Mouse (Mus musculus): ENCODE measurements around the gene Twnk. TPM values are rescaled to one million over a fixed set of nuclear protein-coding genes. Genes with fewer than 3 reads are reported as not detected.

Gene Twnk
- polyA plus RNA-seq, 1 experiment from 2014 or later = 10.4 TPM

DNA sequence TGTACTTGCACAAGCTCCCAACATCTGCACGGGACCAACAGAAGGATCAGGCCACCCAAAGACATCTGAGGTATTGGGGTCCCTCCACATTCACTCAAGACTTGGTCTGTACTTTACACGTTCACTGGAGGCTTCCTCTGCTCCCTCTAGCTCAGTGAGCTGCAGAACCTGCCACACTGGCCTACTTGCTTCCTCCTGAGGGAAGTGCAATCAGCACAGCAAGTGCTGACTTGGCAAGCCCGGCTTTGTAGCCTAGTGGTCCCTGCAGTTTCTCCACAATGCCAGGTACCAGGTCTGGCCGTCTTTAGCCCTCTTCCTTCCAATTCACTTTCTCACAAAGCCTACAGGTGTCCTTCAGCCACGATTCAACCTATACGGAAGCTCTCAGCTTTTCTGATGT is 18.5 kb upstream of the Twnk start:
- Histone ChIP-seq H3K27ac (replicated peaks) (no peak overlapping the region), H3K27me3 (peaks cover 44% of the 10 kb centered on the region), H3K9ac (no peak overlapping the region), H3K4me1 (replicated peaks) (peaks cover 38% of the 10 kb centered on the region), H3K9me3 (replicated peaks) (no peaks in the 10 kb centered on the region), H3K4me3 (replicated peaks) (no peak overlapping the region), H3K36me3 (replicated peaks) (peaks cover 5% of the 10 kb centered on the region; the same call in 1 of the 2 replicates), H3K4me2 (no peak overlapping the region)
- ATAC-seq (ENCODE audit: insufficient read depth) = no peak
- 43% methylated on average over 6 of the region's 6 CpGs for WGBS (ENCODE audit: insufficient replicate concordance)

DNA sequence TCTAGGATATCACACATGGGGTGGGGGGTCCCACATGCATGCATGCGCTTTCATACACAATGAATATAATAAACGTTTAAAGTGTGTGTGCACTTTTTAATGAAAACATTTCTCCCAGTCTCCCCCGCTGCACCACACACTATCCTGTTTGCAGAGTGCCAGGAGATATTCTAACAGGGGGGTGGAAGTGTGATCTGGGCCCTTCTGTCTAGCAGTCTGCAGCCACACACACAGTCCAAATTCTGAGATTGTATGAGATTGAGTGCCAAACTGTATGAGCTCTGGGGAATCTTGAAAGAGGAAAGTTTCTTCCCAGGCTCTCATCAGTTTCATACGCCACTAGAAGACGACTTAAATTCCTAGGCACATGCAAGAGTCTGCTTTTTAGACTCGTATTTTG is 17.6 kb upstream of the Twnk start:
- Histone ChIP-seq H3K27me3 (peaks cover 44% of the 10 kb centered on the region), H3K9me3 (replicated peaks) (no peaks in the 10 kb centered on the region), H3K4me2 (no peak overlapping the region), H3K4me1 (replicated peaks) (peaks cover 46% of the 10 kb centered on the region), H3K9ac (no peak overlapping the region), H3K36me3 (replicated peaks) (0 out of 2 replicates have a peak, but pooled peaks cover 8% of the 10 kb centered on the region), H3K4me3 (replicated peaks) (no peak overlapping the region), H3K27ac (replicated peaks) (no peak overlapping the region)
- no peak for ATAC-seq (ENCODE audit: insufficient read depth)
- 47% methylated on average over 6 of the region's 6 CpGs for WGBS (ENCODE audit: insufficient replicate concordance)

DNA sequence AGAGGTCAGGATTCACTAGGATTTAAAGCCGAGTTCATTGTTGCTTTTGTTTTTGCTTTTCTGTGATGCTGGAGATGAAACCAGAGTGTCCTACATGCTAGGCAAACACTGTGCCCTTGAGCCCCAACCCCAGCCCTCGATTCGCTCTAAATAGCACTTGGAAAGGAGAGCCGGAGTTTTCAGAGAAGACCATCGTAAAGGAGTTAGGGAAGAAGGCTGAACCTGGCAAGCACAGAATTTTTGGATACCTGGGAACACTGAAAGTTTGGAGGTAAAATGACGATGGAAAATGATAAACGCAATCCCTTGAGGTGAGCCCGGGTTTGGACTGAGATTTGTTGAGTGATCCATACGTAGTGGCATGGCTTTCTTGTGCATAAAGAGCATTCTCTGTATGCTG is 17.1 kb upstream of the Twnk start:
- H3K36me3 ChIP-seq (replicated peaks) = 0 out of 2 replicates have a peak, but pooled peaks cover 6% of the 10 kb centered on the region
- WGBS (ENCODE audit: insufficient replicate concordance) = 41% methylated on average over 9 of the region's 9 CpGs
- H3K9me3 ChIP-seq (replicated peaks) = no peaks in the 10 kb centered on the region
- no peak overlapping the region for H3K9ac ChIP-seq
- 0 out of 2 replicates have a peak overlapping the region, but pooled peaks have one; percentile 76 for H3K27ac ChIP-seq (replicated peaks)
- ATAC-seq (ENCODE audit: insufficient read depth) = no peak
- peak overlapping the region; percentile 64; the same call in 1 of the 2 replicates for H3K4me2 ChIP-seq
- H3K27me3 ChIP-seq = peaks cover 44% of the 10 kb centered on the region
- H3K4me3 ChIP-seq (replicated peaks) = no peak overlapping the region
- H3K4me1 ChIP-seq (replicated peaks) = peaks cover 48% of the 10 kb centered on the region

DNA sequence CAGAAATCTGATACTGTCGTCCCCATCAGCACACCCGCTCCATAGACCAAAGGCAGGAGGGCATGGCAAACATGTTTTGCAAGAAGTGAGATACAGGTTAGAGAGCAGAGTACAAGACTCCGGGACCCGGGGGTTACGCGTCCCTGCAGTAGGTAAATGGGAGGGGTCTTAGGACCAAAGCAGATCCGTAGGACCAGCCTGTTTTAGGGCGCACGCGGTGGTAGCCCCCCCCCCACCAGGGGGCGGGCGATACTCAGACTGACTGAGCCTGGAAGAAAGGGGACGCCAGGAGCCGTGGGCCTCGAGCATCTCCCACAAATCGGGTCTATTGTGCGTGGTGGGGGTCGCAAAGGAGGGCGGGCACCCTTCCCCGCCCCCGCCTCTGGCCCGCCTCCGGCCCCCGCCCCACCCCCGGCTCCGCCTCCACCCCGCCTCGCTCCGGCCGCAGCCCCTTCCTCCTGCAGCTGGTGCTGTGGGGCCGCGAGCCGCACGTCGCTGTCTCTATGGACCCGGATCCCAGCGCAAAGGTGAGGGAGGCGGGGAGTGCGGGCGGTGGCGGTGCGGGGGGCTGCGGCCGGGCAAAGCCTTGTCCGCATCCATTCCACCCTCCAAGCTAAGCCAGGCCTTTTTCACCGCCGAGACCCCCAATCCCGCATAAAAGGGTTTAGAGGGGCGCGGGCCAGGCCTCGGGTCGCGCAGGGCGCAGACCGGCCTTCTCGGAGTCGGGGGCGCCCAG is 16.5 kb upstream of the Twnk start, which contains the start of gene Sema4g:
Sema4g (plus strand) TSS at position 271 of the 736 bp plus-strand sequence.
- Histone ChIP-seq H3K4me2 (peak within 1 kb of the TSS; percentile 64), H3K27ac (replicated peaks) (peak within 1 kb of the TSS; percentile 76), H3K27me3 (peaks cover 44% of the 10 kb centered on the region), H3K4me1 (replicated peaks) (peaks cover 48% of the 10 kb centered on the region), H3K9ac (peak within 1 kb of the TSS; percentile 47; the same call in 1 of the 2 replicates), H3K36me3 (replicated peaks) (0 out of 2 replicates have a peak, but pooled peaks cover 4% of the 10 kb centered on the region), H3K9me3 (replicated peaks) (no peaks in the 10 kb centered on the region), H3K4me3 (replicated peaks) (peak within 1 kb of the TSS; percentile 57)
- 1% methylated on average over 51 of the region's 58 CpGs for WGBS (ENCODE audit: insufficient replicate concordance)
- peak; percentile 61 for ATAC-seq (ENCODE audit: insufficient read depth)

DNA sequence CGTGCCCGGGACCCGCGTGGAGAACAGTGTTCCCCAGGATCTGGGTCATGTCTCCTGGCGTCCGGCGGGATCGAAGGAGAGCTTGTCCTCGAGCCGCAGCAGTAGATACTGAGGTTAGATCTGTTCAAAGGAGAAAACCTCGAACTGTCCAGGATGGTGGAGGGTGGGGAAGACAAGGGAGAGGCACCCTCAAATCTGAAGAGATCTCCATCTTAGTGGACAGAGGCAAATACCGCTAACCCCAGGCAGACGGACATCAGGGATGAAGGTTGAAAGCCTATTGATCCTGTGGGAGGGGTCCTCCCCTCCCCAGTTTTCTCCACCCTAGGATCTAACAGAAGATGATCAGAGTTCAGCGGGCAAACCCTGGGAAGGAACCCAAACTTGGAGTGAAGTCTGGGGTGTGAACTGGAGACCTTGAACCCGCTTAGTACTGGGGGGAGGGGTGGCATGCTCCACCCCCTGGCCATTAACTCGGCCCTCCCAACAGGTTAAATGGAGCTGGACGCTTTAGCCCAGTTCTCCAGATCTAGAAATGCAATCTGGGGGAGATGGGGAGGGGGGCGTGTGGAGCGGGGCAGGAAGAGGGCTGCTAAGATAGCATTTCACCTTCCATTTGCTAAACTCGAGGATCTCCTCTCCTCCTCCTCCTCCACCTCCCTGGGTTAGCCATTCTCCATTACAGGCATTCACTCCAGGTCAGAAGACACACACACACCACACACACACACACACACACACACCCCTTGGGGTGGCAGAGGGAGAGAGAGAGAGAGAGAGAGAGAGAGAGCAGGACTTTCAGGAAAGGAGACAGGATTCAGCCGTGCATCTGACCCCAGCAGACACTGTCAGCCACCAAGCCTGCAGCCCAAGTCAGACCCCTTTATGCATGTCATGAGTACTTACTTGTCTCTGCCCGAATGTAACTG is 15.6 kb upstream of the Twnk start:
- Histone ChIP-seq H3K36me3 (replicated peaks) (0 out of 2 replicates have a peak, but pooled peaks cover 4% of the 10 kb centered on the region), H3K27me3 (peaks cover 44% of the 10 kb centered on the region), H3K4me3 (replicated peaks) (peak overlapping the region; percentile 57), H3K4me1 (replicated peaks) (peaks cover 48% of the 10 kb centered on the region), H3K27ac (replicated peaks) (peak overlapping the region; percentile 76), H3K9ac (peak overlapping the region; percentile 47; the same call in 1 of the 2 replicates), H3K9me3 (replicated peaks) (no peaks in the 10 kb centered on the region), H3K4me2 (peak overlapping the region; percentile 64)
- WGBS (ENCODE audit: insufficient replicate concordance) = 12% methylated on average over 22 of the region's 22 CpGs
- no peak for ATAC-seq (ENCODE audit: insufficient read depth)

DNA sequence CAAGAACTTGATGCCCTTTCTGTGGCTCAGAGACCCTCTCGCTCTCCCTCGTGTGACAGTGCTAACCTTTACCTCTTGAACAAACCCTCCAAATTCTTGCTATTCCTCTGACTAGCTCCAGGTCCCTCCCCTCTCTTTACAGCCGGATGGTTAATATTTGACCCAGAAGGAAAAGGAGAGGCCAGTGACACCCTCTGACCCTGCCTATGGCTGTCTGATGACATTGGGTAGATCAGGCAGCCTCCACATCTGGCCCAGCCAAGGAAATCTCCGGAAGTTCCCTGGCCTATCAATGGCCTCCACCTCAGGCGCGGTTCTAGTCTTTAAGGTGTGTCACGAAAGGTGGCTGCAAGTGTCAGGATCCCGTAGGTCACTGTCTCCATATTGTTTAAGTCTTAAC is 14.4 kb upstream of the Twnk start:
- peak; percentile 47 for ATAC-seq (ENCODE audit: insufficient read depth)
- 0 out of 2 replicates have a peak, but pooled peaks cover 4% of the 10 kb centered on the region for H3K36me3 ChIP-seq (replicated peaks)
- peaks cover 44% of the 10 kb centered on the region for H3K27me3 ChIP-seq
- H3K9me3 ChIP-seq (replicated peaks) = no peaks in the 10 kb centered on the region
- WGBS (ENCODE audit: insufficient replicate concordance) = 70% methylated on average over 8 of the region's 8 CpGs
- peak overlapping the region; percentile 64 for H3K4me2 ChIP-seq
- peak overlapping the region; percentile 64 for H3K27ac ChIP-seq (replicated peaks)
- peaks cover 39% of the 10 kb centered on the region for H3K4me1 ChIP-seq (replicated peaks)
- H3K4me3 ChIP-seq (replicated peaks) = peak overlapping the region; percentile 57
- H3K9ac ChIP-seq = no peak overlapping the region

DNA sequence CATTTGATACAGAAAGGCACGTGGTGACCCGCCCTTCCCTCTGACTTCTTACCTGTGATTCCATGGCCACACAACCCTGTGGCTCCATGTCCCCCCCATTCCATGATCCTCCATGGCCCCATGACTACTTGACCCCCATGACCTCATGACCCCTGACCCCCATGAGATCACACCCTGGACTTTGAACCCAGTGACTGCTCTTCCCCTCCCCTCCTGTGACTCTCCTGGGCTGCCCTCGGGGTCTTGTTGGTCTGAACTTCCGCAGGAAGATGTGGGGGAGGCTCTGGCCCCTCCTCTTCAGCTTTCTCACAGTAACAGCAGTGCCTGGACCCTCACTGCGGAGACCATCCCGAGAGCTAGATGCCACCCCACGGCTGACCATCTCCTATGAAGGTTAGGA is 13.2 kb upstream of the Twnk start:
- ATAC-seq (ENCODE audit: insufficient read depth) = no peak
- no peaks in the 10 kb centered on the region for H3K9me3 ChIP-seq (replicated peaks)
- 0 out of 2 replicates have a peak, but pooled peaks cover 4% of the 10 kb centered on the region for H3K36me3 ChIP-seq (replicated peaks)
- H3K4me1 ChIP-seq (replicated peaks) = peaks cover 42% of the 10 kb centered on the region
- H3K9ac ChIP-seq = no peak overlapping the region
- no peak overlapping the region for H3K4me3 ChIP-seq (replicated peaks)
- H3K27ac ChIP-seq (replicated peaks) = no peak overlapping the region
- WGBS (ENCODE audit: insufficient replicate concordance) = 22% methylated on average over 7 of the region's 7 CpGs
- no peak overlapping the region for H3K4me2 ChIP-seq
- peaks cover 41% of the 10 kb centered on the region for H3K27me3 ChIP-seq

DNA sequence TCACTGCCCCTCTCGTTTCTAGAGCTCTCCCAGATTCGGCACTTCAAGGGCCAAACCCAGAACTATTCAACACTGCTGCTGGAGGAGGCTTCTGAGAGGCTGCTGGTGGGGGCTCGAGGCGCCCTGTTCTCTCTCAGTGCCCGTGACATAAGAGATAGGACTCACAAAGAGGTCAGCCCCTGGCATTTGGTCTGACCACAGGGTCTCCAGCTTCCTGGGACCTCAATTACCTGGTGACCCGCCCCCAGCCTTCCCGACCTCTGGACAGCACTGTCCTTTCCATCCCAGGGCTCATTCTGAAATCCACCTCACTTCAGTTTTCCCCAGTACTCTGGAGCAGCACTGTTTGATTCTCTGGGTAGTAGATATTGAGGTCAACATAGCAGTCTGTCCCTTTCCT is 12.8 kb upstream of the Twnk start:
- Histone ChIP-seq H3K27me3 (peaks cover 36% of the 10 kb centered on the region), H3K9me3 (replicated peaks) (no peaks in the 10 kb centered on the region), H3K27ac (replicated peaks) (0 out of 2 replicates have a peak overlapping the region, but pooled peaks have one; percentile 9), H3K4me2 (no peak overlapping the region), H3K36me3 (replicated peaks) (0 out of 2 replicates have a peak, but pooled peaks cover 6% of the 10 kb centered on the region), H3K9ac (no peak overlapping the region), H3K4me3 (replicated peaks) (no peak overlapping the region), H3K4me1 (replicated peaks) (peaks cover 41% of the 10 kb centered on the region)
- 45% methylated on average over 7 of the region's 7 CpGs for WGBS (ENCODE audit: insufficient replicate concordance)
- ATAC-seq (ENCODE audit: insufficient read depth) = no peak

DNA sequence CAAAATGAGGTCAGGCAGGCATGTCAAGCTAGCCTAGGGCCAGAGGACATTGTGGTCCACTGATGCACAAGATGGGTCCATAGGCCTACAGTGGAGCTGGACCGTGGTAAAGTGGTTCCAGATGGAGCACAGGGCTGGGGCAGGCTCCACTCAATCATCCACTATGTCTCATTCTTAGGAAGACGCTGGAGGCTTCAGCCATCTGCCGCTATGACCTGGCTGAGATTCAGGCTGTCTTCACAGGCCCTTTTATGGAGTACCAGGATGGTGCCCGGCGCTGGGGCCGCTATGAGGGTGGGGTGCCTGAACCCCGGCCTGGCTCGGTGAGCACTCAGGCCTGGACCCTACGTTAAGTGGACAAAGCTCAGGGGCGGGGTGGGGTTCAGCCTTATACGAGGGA is 7.7 kb upstream of the Twnk start:
- H3K9ac ChIP-seq = no peak overlapping the region
- H3K27ac ChIP-seq (replicated peaks) = no peak overlapping the region
- H3K4me3 ChIP-seq (replicated peaks) = no peak overlapping the region
- H3K4me2 ChIP-seq = no peak overlapping the region
- peaks cover 12% of the 10 kb centered on the region; the same call in 1 of the 2 replicates for H3K4me1 ChIP-seq (replicated peaks)
- no peak for ATAC-seq (ENCODE audit: insufficient read depth)
- peaks cover 18% of the 10 kb centered on the region; the same call in 1 of the 2 replicates for H3K36me3 ChIP-seq (replicated peaks)
- no peaks in the 10 kb centered on the region; the same call in 1 of the 2 replicates for H3K27me3 ChIP-seq
- WGBS (ENCODE audit: insufficient replicate concordance) = 69% methylated on average over 11 of the region's 11 CpGs
- no peaks in the 10 kb centered on the region for H3K9me3 ChIP-seq (replicated peaks)

DNA sequence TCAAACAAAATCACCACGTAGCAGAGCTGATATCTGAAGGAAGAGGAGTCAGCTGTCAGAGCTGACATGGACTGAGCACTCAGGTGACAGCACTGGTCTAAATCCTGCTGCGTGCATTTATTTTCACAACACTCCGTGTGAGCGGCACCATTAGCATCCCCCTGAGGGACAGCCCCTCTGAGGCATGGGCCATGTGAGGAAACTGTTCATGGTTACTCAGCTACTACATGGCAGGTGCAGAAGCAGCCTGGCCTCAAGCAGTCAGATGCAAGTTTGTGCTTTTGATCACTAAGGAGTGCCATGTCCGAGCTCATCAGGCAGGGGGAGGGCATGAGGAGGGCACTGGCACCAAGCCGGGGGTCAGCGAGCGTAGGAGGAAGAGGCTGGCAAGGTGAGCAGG is 5.8 kb upstream of the Twnk start:
- Histone ChIP-seq H3K27ac (replicated peaks) (no peak overlapping the region), H3K4me1 (replicated peaks) (peaks cover 10% of the 10 kb centered on the region; the same call in 1 of the 2 replicates), H3K36me3 (replicated peaks) (peaks cover 36% of the 10 kb centered on the region), H3K27me3 (no peaks in the 10 kb centered on the region; the same call in 1 of the 2 replicates), H3K4me3 (replicated peaks) (no peak overlapping the region), H3K9ac (no peak overlapping the region), H3K4me2 (no peak overlapping the region), H3K9me3 (replicated peaks) (no peaks in the 10 kb centered on the region)
- ATAC-seq (ENCODE audit: insufficient read depth) = no peak
- 73% methylated on average over 8 of the region's 8 CpGs for WGBS (ENCODE audit: insufficient replicate concordance)
